Mouse (Mus musculus) T-cell, adult 2 months (primary cell): Measurements from ENCODE around the gene Igbp1b.

Experiments
- DNase-seq: peaks from one replicate; pipeline ENCODE4 v3.0.0; 2022; ENCODE audit warnings: low spot score

The Igbp1b gene

DNA sequence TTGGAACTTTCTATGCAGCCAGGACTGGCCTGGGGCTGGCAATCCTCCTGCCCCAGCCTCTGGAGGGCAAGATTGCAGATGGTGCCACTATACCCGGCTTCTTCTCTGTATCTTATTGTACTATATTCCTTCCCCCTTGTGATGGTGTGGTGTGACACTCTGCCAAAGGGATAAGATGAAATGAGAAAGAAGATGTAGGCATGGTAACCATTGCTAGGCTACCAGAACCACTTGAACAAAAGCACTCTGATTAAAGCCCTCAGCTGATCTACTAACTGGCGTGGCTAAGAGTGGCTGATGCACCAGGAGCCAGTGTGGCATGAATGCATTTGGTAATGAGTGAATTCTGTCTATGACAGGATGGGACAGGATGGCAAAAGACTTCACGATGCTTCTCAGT is at the start of gene Igbp1b:
Igbp1b (minus strand) TSS at position 29 of the 400 bp plus-strand sequence.
- no peak for DNase-seq

DNA sequence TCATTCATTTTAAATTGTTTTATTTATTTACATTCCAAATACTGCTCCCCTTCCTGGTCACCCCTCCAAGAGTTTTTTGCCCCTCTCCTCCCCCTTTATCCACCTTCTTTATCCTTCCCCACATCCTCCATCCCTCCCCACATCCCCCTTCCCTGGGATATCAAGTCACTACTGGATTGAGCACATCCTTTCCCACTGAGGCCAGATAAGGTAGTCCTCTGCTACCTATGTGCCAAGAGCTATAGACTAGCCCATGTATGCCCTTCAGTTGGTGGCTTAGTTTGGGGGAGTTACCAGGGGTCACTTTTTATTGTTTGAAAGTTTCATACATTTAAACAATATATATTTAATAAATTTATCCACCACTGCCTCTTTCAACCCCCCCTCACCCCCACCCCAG is 24.6 kb upstream of the Igbp1b start:
- DNase-seq = no peak

DNA sequence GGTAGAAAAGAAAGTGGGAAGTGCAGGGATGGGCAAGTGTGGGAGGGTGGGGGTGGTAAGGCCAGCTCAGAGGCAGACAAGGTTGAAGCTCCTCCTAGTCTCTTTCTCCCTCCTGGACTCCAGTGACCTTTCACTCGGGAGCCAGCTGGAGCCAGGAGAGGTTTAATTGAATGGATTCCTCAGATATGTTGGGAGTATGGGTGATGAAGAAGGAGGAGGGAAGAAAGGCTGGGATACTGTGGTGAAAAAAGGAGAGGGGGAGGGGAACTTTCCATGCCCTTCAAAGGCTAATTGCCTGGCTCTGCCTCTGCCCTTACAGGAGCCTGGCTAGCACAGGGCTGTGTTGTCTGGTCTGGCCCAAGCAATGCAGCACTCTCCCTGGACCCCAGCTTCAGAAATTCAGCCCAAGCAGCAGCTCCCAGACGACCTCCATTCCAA is 14.4 kb upstream of the Igbp1b start:
- DNase-seq = no peak

DNA sequence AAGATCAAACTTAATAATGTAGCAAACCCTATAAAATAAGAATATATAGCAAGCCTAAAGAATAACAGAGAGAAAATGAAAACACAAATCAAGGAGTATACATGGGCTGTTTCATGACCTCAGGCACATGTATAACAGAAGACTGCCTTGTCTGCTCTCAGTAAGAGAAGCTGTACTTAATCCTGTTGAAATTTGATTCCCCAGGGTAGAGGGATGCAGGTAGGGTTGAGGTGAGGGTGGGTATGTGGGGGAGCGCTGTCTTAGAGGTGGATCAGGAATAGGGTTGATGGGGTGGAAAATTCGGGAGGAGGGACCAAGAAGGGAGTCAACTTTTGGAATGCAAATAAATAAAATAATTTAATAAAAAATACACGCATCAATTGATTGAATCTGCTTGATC is 7.1 kb upstream of the Igbp1b start:
- DNase-seq = no peak

DNA sequence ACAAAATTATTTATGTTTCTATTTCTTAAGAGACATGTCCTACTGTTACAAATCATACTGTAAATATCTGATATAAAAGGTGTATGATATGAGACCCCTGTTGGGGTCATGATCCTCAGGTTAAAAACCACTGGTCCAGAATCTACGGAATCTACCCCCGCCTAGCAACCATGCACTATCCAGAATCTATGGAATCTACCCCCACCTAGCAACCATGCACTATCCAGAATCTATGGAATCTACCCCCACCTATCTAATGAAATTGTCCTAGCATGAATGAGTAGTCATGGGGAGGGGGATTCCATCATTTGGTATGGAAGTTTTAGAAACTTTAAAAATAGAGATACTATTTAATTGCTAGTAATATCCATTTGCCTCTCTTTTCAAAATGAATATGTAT is 12.7 kb downstream of the Igbp1b start:
- DNase-seq = no peak

DNA sequence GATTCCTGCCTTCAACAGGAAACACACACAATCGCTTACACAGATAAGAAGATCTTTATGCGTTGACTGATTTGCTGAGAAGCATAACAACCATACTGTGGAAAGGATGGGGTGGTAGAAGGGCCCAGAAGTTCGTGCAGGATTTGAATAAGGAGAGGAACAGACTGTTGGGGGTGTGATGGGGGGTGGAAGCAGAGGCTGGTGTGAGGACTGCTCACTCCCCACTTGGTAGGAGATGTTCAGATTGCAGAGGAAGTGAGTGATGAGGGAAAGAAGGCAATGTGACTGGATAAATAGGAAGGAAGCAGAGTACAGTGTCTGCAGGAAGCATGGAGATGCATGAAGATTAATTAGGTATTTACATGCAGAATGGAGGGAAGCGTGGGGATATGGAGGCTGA is 19.0 kb downstream of the Igbp1b start:
- no peak for DNase-seq

DNA sequence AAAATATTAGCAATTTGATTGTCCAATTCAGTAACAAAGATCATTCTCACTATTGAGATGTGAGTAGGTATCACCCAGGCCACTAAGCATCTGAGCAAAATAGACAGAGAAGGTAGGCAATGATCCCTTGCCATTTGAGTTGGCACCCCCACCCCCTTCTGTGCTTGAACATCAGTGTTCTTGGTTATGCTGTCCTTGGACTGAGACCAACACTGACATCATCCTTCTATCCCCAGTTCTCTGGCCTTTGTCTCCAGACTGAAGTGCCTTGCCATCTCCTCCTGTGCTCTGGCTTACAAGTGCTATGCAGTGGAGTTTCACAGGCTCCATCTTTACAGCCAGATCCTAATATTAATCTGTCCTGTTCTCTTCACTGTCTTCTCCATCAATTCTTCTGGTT is 37.6 kb downstream of the Igbp1b start:
- no peak for DNase-seq

DNA sequence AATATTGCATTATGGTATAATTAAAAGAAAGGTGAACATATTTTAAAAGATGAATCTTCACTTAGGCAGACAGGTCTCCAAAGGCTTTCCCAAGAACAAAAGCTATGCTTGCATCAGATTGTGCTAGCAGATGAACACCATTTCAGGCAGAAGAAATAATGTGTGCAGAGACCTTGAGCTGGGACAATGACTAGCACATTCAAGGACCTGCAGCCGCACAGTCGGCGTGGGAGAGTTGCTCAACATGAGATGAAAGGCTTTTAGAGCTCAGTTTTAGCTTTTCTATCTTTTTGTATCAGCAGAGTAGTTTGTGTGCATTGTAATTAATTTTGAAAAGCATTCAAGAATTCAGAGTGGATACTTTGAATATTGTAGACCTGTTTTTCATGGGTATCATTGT is 39.9 kb downstream of the Igbp1b start:
- no peak for DNase-seq
